Mouse (Mus musculus): Measurements from ENCODE around the gene Pdzd2.
A peak's percentile ranks its signal among the peaks of the same experiment; 100 is the strongest.

Gene Pdzd2

GRCm38 (mm10) chr15:12468625-12469024, 271.1 kb downstream of the Pdzd2 start:
- no peak for DNase-seq

GRCm38 (mm10) chr15:12465748-12466147, 274.0 kb downstream of the Pdzd2 start:
- no peak for DNase-seq

GRCm38 (mm10) chr15:12456808-12457207, 282.9 kb downstream of the Pdzd2 start:
- no peak for DNase-seq

DNA sequence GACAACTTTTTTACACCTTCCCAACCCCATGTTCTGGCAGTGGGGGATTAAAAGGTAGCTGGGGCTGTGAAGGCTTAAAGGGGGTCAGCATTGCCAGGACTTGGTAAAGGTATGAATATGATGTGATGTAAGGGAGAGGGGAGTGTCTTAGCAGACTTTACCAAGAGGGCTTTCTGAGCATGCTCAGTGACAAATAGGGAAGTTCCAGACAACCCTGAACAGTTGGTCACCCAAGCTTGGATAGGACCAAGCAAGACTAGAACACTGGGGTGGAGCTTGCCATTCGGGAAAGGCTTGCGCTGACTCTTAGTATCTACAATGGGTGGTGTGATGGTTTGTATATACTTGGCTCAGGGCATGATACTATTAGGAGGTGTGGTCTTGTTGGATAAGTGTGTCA, 286.4 kb downstream of the Pdzd2 start:
- DNase-seq, result no peak

GRCm38 (mm10) chr15:12452141-12452995, 287.4 kb downstream of the Pdzd2 start:
- no peak for DNase-seq

GRCm38 (mm10) chr15:12451448-12451847, 288.3 kb downstream of the Pdzd2 start:
- no peak for DNase-seq

GRCm38 (mm10) chr15:12450790-12451189, 288.9 kb downstream of the Pdzd2 start:
- DNase-seq, result no peak

- no peak for DNase-seq
Measured at GRCm38 (mm10) chr15:12449321-12449720, 290.4 kb downstream of the Pdzd2 start.

DNA sequence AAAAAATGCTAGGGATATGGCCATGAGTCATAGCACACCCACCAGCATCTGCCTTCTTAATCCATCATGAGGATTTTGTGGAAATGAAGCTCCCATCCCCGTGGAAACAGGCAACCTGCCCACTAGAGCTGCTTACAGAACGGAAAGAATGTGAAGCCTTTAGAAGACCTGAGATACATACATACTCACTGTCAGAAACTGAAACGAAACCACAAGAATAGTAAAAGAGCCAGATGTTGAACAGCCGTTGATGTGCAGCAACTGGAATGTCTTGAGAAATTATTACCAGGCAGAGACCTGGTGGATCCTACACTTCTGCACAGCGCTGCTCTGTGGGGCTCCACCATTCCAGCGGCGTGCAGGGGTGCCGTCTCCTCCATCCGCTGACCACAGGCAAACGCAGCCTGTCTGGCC, 292.7 kb downstream of the Pdzd2 start:
- no peak for DNase-seq

DNA sequence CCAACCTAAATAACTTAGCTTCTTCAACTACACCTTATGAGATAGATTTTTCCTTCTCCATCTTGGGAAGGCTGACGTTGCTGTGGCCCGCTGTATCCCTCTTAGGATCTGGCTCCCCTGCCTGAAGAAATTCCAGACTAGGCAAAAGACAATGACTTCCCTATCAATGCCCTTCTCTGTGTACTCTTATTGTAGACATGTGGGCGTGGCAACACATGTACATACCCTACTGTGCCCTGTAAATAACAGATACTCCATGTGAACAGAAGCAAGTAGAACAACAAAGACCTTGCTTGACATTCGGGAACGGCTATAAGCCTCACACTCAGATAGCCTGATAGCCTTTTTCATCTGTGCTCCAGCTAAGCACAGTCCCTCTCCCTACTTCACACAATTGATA, 295.2 kb downstream of the Pdzd2 start:
- no peak for DNase-seq

DNA sequence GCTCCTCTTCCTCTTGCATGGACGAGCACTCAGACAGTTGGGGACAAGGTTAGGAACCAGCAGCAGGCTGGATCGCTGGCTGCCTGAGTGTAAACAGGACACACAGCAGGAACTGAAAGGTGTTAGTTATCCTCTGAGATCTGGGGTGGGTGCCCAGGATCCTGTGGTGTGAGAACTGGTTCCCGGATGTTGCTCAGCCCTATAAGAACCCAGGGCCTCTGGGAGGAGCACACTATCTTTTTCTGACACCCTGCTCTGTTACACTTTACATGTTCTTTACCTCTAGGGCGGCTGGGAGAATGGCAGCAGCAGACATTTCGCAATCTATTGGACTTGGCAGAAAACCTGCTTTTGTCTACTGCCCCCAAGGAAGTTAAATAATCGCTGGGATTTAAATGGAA, 300.4 kb downstream of the Pdzd2 start:
- DNase-seq, result peak; percentile 20

- DNase-seq, result no peak
Measured at GRCm38 (mm10) chr15:12438691-12439090, 301.0 kb downstream of the Pdzd2 start.

GRCm38 (mm10) chr15:12438081-12438480, 301.6 kb downstream of the Pdzd2 start:
- DNase-seq, result no peak

DNA sequence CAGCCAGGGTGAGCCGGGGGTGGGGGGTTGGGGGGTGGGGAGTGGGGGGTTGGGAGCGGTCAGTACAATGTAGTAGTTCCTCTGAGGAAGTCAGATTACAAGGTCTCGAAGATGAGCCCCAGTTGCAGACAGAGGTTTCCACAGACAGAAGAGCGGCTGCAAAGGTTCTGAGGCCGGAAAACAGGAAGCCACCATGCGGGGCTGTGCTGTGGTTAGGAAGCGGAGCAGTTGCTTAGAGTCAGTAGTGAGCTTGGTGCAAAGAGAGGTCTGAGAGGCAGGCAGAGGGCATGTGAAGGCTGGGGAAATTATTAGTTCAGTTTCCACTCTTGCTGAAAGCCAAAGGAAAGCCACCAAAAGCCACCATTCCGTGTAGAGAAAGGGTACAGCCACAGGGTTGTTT, 303.8 kb downstream of the Pdzd2 start:
- no peak for DNase-seq

GRCm38 (mm10) chr15:12433893-12434599, 305.7 kb downstream of the Pdzd2 start:
- peak; percentile 42 for DNase-seq

GRCm38 (mm10) chr15:12432879-12433278, 306.8 kb downstream of the Pdzd2 start:
- DNase-seq, result no peak

GRCm38 (mm10) chr15:12432320-12432719, 307.4 kb downstream of the Pdzd2 start:
- no peak for DNase-seq

- DNase-seq, result no peak
Measured at GRCm38 (mm10) chr15:12431684-12432083, 308.0 kb downstream of the Pdzd2 start.

DNA sequence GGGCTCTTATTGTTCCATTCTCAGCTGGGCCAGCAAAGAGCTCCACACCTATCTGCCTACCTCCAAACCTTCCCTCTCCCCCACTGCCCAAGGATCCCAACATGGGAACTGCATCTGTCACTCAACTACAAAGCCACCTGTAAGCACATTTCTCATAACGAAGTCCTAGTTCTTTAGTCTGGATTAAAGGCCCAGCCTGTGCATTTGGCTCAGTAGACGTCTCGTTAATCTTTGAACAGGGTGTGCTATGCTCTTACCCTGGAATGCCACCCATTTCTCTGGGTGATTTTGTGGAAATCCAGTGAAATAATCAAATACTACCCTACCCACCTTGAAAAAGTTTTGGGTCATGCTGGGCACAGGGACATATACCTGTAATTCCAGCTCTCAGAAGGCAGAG, 308.5 kb downstream of the Pdzd2 start:
- no peak for DNase-seq

GRCm38 (mm10) chr15:12430670-12431069, 309.1 kb downstream of the Pdzd2 start:
- DNase-seq, result no peak

GRCm38 (mm10) chr15:12429572-12430431, 309.9 kb downstream of the Pdzd2 start:
- DNase-seq, result no peak

GRCm38 (mm10) chr15:12427818-12428217, 311.9 kb downstream of the Pdzd2 start:
- DNase-seq, result no peak

- DNase-seq, result no peak
Measured at GRCm38 (mm10) chr15:12426342-12426741, 313.4 kb downstream of the Pdzd2 start.
